Mouse (Mus musculus) kidney, postnatal 36 days (tissue): Measurements from ENCODE around the gene B3gnt5.
"Not testable (repeated sequence)": the region's sequence is repeated elsewhere in the genome, so short reads cannot be mapped to it uniquely, and the experiment has no call there.

ENCODE experiments used
- DNase-seq, 2 experiments: peaks; one replicate each; pipeline ENCODE4 v3.0.0; 2021 to 2022; ENCODE audit warnings: mixed read lengths in 2 of 2

B3gnt5 gene

GRCm38 (mm10) chr16:19760074-19760473 is at the start of gene B3gnt5:
TSS of gene B3gnt5 (plus strand) at chr16:19760208.
- DNase-seq, result peak; percentile 27 to 53

- DNase-seq, result no peak
Observed at GRCm38 (mm10) chr16:19720959-19721358, 39.0 kb upstream of the B3gnt5 start.

GRCm38 (mm10) chr16:19724139-19724538 is 35.9 kb upstream of the B3gnt5 start:
- DNase-seq, result not testable (repeated sequence)

GRCm38 (mm10) chr16:19732896-19733295 is 27.1 kb upstream of the B3gnt5 start:
- DNase-seq, result no peak

GRCm38 (mm10) chr16:19760505-19761496 is 793 bp downstream of the B3gnt5 start:
- peak; percentile 2 to 23 for DNase-seq

- DNase-seq, result no peak
Observed at GRCm38 (mm10) chr16:19761691-19762090, 1.7 kb downstream of the B3gnt5 start.

GRCm38 (mm10) chr16:19766107-19766506 is 6.1 kb downstream of the B3gnt5 start:
- DNase-seq, result no peak

GRCm38 (mm10) chr16:19768046-19768445 is 8.0 kb downstream of the B3gnt5 start:
- no peak for DNase-seq

GRCm38 (mm10) chr16:19772013-19772412 is 12.0 kb downstream of the B3gnt5 start:
- no peak for DNase-seq

- peak; percentile 2 to 15 for DNase-seq
Observed at GRCm38 (mm10) chr16:19786386-19787090, 26.5 kb downstream of the B3gnt5 start.

- DNase-seq, result no peak
Observed at GRCm38 (mm10) chr16:19789914-19790313, 29.9 kb downstream of the B3gnt5 start.

- no peak for DNase-seq
Observed at GRCm38 (mm10) chr16:19818801-19819200, 58.8 kb downstream of the B3gnt5 start.
